ENCODE assay signal across 9 mouse cellular contexts in the genomic region with DNA sequence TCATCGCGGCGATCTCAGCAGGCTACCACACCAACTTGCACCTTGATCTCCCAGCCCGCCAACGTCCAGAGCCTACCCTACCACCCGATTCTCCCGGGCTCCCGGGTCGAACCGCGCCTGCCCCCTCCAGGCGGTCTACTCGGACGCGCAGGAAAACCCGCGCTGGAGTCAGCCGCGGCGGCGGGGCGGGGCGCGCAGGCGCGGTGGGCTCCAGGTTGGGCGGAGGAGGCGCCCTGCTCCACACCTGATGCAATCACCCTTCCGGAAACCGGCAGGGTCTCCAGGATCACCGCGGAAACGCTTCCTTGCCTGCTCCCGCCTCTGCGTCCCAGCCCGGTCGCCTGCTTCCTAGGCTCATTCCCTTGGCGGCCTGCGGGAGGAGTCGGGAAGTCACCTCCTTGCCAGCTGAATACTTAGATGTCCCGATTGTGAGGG. TPM values are rescaled to one million over a fixed set of nuclear protein-coding genes. Genes with fewer than 3 reads are reported as not detected.
DNase-seq lines count a peak whose midpoint lies in the region; ATAC-seq lines count a peak whose summit lies in the region.
"Had no signal": no experiment of that assay in that cellular context is flagged by ENCODE, and none has a peak within 500 bp of the region (broad histone marks: within the 10 kb centered on the region; RNA-seq: fewer than 3 reads in every experiment).

No protein-coding gene starts in this region.

- peak overlapping the region; percentile 93 for H3K4me3 ChIP-seq in forebrain, embryonic 10.5 days
- peak overlapping the region; percentile 68 for H3K4me3 ChIP-seq in heart, embryonic 13.5 days
- H3K4me3 ChIP-seq in liver, embryonic 11.5 days (ENCODE audit: low read depth, low read length) = peak overlapping the region; percentile 51
- peak overlapping the region; percentile 51 for H3K4me3 ChIP-seq in neural tube, embryonic 11.5 days (ENCODE audit: low read depth, low read length)

- peak overlapping the region; percentile 81 for H3K9ac ChIP-seq in heart, embryonic 13.5 days
- H3K9ac ChIP-seq in liver, embryonic 11.5 days (ENCODE audit: low read depth, low read length) = peak overlapping the region; percentile 48; the same call in 1 of the 2 replicates
- peak overlapping the region; percentile 65 for H3K9ac ChIP-seq in neural tube, embryonic 11.5 days (ENCODE audit: low read length)

- H3K4me1 ChIP-seq in forebrain, embryonic 10.5 days = peaks cover 54% of the 10 kb centered on the region
- peaks cover 27% of the 10 kb centered on the region for H3K4me1 ChIP-seq in heart, embryonic 13.5 days
- 0 out of 2 replicates have a peak, but pooled peaks cover 3% of the 10 kb centered on the region for H3K4me1 ChIP-seq in liver, embryonic 11.5 days (replicated peaks; ENCODE audit: control insufficient read depth, insufficient read depth, low read length)
- H3K4me1 ChIP-seq in neural tube, embryonic 11.5 days (ENCODE audit: control insufficient read depth, insufficient read depth, low read length) = 0 out of 2 replicates have a peak, but pooled peaks cover 6% of the 10 kb centered on the region

- peaks cover 4% of the 10 kb centered on the region; the same call in 1 of the 2 replicates for H3K9me3 ChIP-seq in forebrain, embryonic 10.5 days
- H3K9me3 ChIP-seq in heart, embryonic 13.5 days = no peaks in the 10 kb centered on the region
- H3K9me3 ChIP-seq in liver, embryonic 11.5 days (ENCODE audit: control insufficient read depth, low read length) = no peaks in the 10 kb centered on the region
- H3K9me3 ChIP-seq in neural tube, embryonic 11.5 days (ENCODE audit: control insufficient read depth, low read length) = no peaks in the 10 kb centered on the region

- H3K27ac ChIP-seq in forebrain, embryonic 10.5 days = peak overlapping the region; percentile 87
- peak overlapping the region; percentile 68 for H3K27ac ChIP-seq in heart, embryonic 13.5 days (replicated peaks)
- H3K27ac ChIP-seq in liver, embryonic 11.5 days (ENCODE audit: low read depth, low read length) = no peak overlapping the region; the same call in 1 of the 2 replicates
- 0 out of 2 replicates have a peak overlapping the region, but pooled peaks have one; percentile 35 for H3K27ac ChIP-seq in neural tube, embryonic 11.5 days (ENCODE audit: low read depth, low read length)

- H3K27me3 ChIP-seq in forebrain, embryonic 10.5 days (ENCODE audit: poor library complexity, severe bottlenecking) = peaks cover 19% of the 10 kb centered on the region
- H3K27me3 ChIP-seq in heart, embryonic 13.5 days (replicated peaks) = no peaks in the 10 kb centered on the region
- peaks cover 47% of the 10 kb centered on the region for H3K27me3 ChIP-seq in liver, embryonic 11.5 days (replicated peaks; ENCODE audit: control insufficient read depth, insufficient read depth, low read length)
- H3K27me3 ChIP-seq in neural tube, embryonic 11.5 days (ENCODE audit: control insufficient read depth, insufficient read depth, low read length) = no peaks in the 10 kb centered on the region

- H3K4me2 ChIP-seq in heart, embryonic 13.5 days = peak overlapping the region; percentile 89
- peak overlapping the region; percentile 59 for H3K4me2 ChIP-seq in liver, embryonic 11.5 days
- peak overlapping the region; percentile 73 for H3K4me2 ChIP-seq in neural tube, embryonic 11.5 days (ENCODE audit: low read depth)

- no peaks in the 10 kb centered on the region for H3K36me3 ChIP-seq in forebrain, embryonic 10.5 days (replicated peaks)
- no peaks in the 10 kb centered on the region for H3K36me3 ChIP-seq in heart, embryonic 13.5 days
- H3K36me3 ChIP-seq in liver, embryonic 11.5 days (ENCODE audit: control insufficient read depth, insufficient read depth, low read length) = no peaks in the 10 kb centered on the region
- H3K36me3 ChIP-seq in neural tube, embryonic 11.5 days (ENCODE audit: control insufficient read depth, insufficient read depth, low read length) = no peaks in the 10 kb centered on the region
- H3K36me3 ChIP-seq: G1E had no signal

- ATAC-seq in heart, embryonic 13.5 days (ENCODE audit: extremely low read depth, insufficient number of reproducible peaks, low FRiP score, low TSS enrichment) = no peak
- peak; percentile 55; the same call in 1 of the 2 replicates for ATAC-seq in liver, embryonic 11.5 days (replicated peaks; ENCODE audit: low FRiP score)
- peak; percentile 45; the same call in 1 of the 2 replicates for ATAC-seq in neural tube, embryonic 11.5 days (ENCODE audit: insufficient read depth, low FRiP score, low TSS enrichment)

- DNase-seq in 3134 (ENCODE audit: extremely low read depth, insufficient read length, low spot score) = peak; percentile 91
- peak; percentile 93 for DNase-seq in brain, adult 2 months (ENCODE audit: low read depth, low spot score)
- peak; percentile 81 for DNase-seq in forebrain, embryonic 10.5 days (ENCODE audit: extremely low spot score, low spot score)
- peak; percentile 95 for DNase-seq in kidney, postnatal 10 days
- peak; percentile 70 for DNase-seq in liver, embryonic 11.5 days (ENCODE audit: low spot score)
- peak; percentile 87 for DNase-seq in neural tube, embryonic 11.5 days (ENCODE audit: low spot score)
- DNase-seq in testis, postnatal 10 days (ENCODE audit: low spot score) = peak; percentile 86

- WGBS in forebrain, embryonic 10.5 days = under 1% methylated on average over 41 of the region's 41 CpGs
- under 1% methylated on average over 41 of the region's 41 CpGs for WGBS in heart, embryonic 13.5 days
- WGBS in liver, embryonic 11.5 days = under 1% methylated on average over 36 of the region's 41 CpGs
- under 1% methylated on average over 40 of the region's 41 CpGs for WGBS in neural tube, embryonic 11.5 days

RNA-seq across cellular contexts. Expression of gene Apbb2, which starts 1.6 kb away (rescaled TPM):
- polyA plus RNA-seq in forebrain, embryonic 10.5 days (2016; fragmentation: Nextera tagmentation; extraction: Ambion mirVana) = 22.9 and 28.2 TPM in 2 replicates
- polyA plus RNA-seq in heart, embryonic 13.5 days (2015; fragmentation: Nextera tagmentation; extraction: Ambion mirVana) = 26.1 and 29.3 TPM in 2 replicates
- polyA plus RNA-seq in liver, embryonic 11.5 days (2014; fragmentation: Nextera tagmentation; extraction: Ambion mirVana) = 11.7 and 14.2 TPM in 2 replicates
- 48.6 and 52.6 TPM in 2 replicates for polyA plus RNA-seq in neural tube, embryonic 11.5 days (2014; fragmentation: Nextera tagmentation; extraction: Ambion mirVana)
- polyA plus RNA-seq: G1E had no signal

RNA-seq across cellular contexts. Expression of gene Uchl1, which starts 55.7 kb away (rescaled TPM):
- polyA plus RNA-seq in forebrain, embryonic 10.5 days (2016; fragmentation: Nextera tagmentation; extraction: Ambion mirVana) = 202 and 227 TPM in 2 replicates
- polyA plus RNA-seq in heart, embryonic 13.5 days (2015; fragmentation: Nextera tagmentation; extraction: Ambion mirVana) = 124 and 135 TPM in 2 replicates
- 11.3 and 14.0 TPM in 2 replicates for polyA plus RNA-seq in liver, embryonic 11.5 days (2014; fragmentation: Nextera tagmentation; extraction: Ambion mirVana)
- polyA plus RNA-seq in neural tube, embryonic 11.5 days (2014; fragmentation: Nextera tagmentation; extraction: Ambion mirVana) = 435 and 490 TPM in 2 replicates
- polyA plus RNA-seq: G1E had no signal
